Mouse (Mus musculus): Measurements from ENCODE around the gene Pcnx3. TPM values are rescaled to one million over a fixed set of nuclear protein-coding genes. Genes with fewer than 3 reads are reported as not detected.

Gene Pcnx3
- polyA plus RNA-seq, 1 experiment, result 43.8 TPM

GRCm38 (mm10) chr19:5641021-5641420, 47.7 kb downstream of the Pcnx3 start:
- no peak overlapping the region for H3K4me3 ChIP-seq (replicated peaks)
- TF ChIP-seq GATA1 (IDR thresholded peaks at IDR 0.05; ENCODE audit: low read length) (no peak), TAL1 (IDR thresholded peaks at IDR 0.05; ENCODE audit: low read length) (no peak)
- peaks cover 77% of the 10 kb centered on the region for H3K36me3 ChIP-seq (ENCODE audit: control insufficient read depth)
- peaks cover 45% of the 10 kb centered on the region for H3K4me1 ChIP-seq (ENCODE audit: control insufficient read depth)
- H3K27me3 ChIP-seq (ENCODE audit: control insufficient read depth), result no peaks in the 10 kb centered on the region
- H3K9me3 ChIP-seq (ENCODE audit: control insufficient read depth, low read length), result no peaks in the 10 kb centered on the region

GRCm38 (mm10) chr19:5640339-5640738, 48.4 kb downstream of the Pcnx3 start:
- Histone ChIP-seq H3K9me3 (ENCODE audit: control insufficient read depth, low read length) (no peaks in the 10 kb centered on the region), H3K4me1 (ENCODE audit: control insufficient read depth) (peaks cover 49% of the 10 kb centered on the region), H3K4me3 (replicated peaks) (no peak overlapping the region), H3K36me3 (ENCODE audit: control insufficient read depth) (peaks cover 70% of the 10 kb centered on the region), H3K27me3 (ENCODE audit: control insufficient read depth) (no peaks in the 10 kb centered on the region)
- TF ChIP-seq GATA1 (IDR thresholded peaks at IDR 0.05; ENCODE audit: low read length) (no peak), TAL1 (IDR thresholded peaks at IDR 0.05; ENCODE audit: low read length) (no peak)

GRCm38 (mm10) chr19:5638416-5639005, 50.2 kb downstream of the Pcnx3 start:
- TF ChIP-seq TAL1 (IDR thresholded peaks at IDR 0.05; ENCODE audit: low read length) (no peak; the same call in 2 of the 3 replicates), GATA1 (IDR thresholded peaks at IDR 0.05; ENCODE audit: low read length) (no peak)
- Histone ChIP-seq H3K4me1 (ENCODE audit: control insufficient read depth) (peaks cover 49% of the 10 kb centered on the region), H3K36me3 (ENCODE audit: control insufficient read depth) (peaks cover 52% of the 10 kb centered on the region)

GRCm38 (mm10) chr19:5637069-5638047, 51.4 kb downstream of the Pcnx3 start, which contains the start of gene Rela:
Gene Rela (plus strand): TSS chr19:5637483.
- Histone ChIP-seq H3K9me3 (ENCODE audit: control insufficient read depth, low read length) (no peaks in the 10 kb centered on the region), H3K4me3 (replicated peaks) (peak within 1 kb of the TSS; percentile 94), H3K36me3 (ENCODE audit: control insufficient read depth) (peaks cover 42% of the 10 kb centered on the region), H3K27me3 (ENCODE audit: control insufficient read depth) (no peaks in the 10 kb centered on the region), H3K4me1 (ENCODE audit: control insufficient read depth) (peaks cover 48% of the 10 kb centered on the region)
- TF ChIP-seq GATA1 (IDR thresholded peaks at IDR 0.05; ENCODE audit: low read length), result no peak
- TF ChIP-seq TAL1 (IDR thresholded peaks at IDR 0.05; ENCODE audit: low read length), result no peak

More at GRCm38 (mm10) chr19:5638416-5639005, 50.2 kb downstream of the Pcnx3 start:
- H3K4me3 ChIP-seq (replicated peaks), result peak overlapping the region; percentile 94
- H3K9me3 ChIP-seq (ENCODE audit: control insufficient read depth, low read length), result no peaks in the 10 kb centered on the region
- no peaks in the 10 kb centered on the region for H3K27me3 ChIP-seq (ENCODE audit: control insufficient read depth)

GRCm38 (mm10) chr19:5636571-5637041, 52.1 kb downstream of the Pcnx3 start:
- peak overlapping the region; percentile 94 for H3K4me3 ChIP-seq (replicated peaks)
- no peak for TF ChIP-seq GATA1 (IDR thresholded peaks at IDR 0.05; ENCODE audit: low read length)
- TF ChIP-seq TAL1 (IDR thresholded peaks at IDR 0.05; ENCODE audit: low read length), result no peak
- peaks cover 46% of the 10 kb centered on the region for H3K4me1 ChIP-seq (ENCODE audit: control insufficient read depth)
- no peaks in the 10 kb centered on the region for H3K9me3 ChIP-seq (ENCODE audit: control insufficient read depth, low read length)
- no peaks in the 10 kb centered on the region for H3K27me3 ChIP-seq (ENCODE audit: control insufficient read depth)
- H3K36me3 ChIP-seq (ENCODE audit: control insufficient read depth), result peaks cover 34% of the 10 kb centered on the region

GRCm38 (mm10) chr19:5636036-5636570, 52.6 kb downstream of the Pcnx3 start:
- no peak for TF ChIP-seq TAL1 (IDR thresholded peaks at IDR 0.05; ENCODE audit: low read length)
- no peak for TF ChIP-seq GATA1 (IDR thresholded peaks at IDR 0.05; ENCODE audit: low read length)
- H3K4me3 ChIP-seq (replicated peaks), result no peak overlapping the region
- peaks cover 43% of the 10 kb centered on the region for H3K4me1 ChIP-seq (ENCODE audit: control insufficient read depth)
- H3K36me3 ChIP-seq (ENCODE audit: control insufficient read depth), result peaks cover 29% of the 10 kb centered on the region
- H3K9me3 ChIP-seq (ENCODE audit: control insufficient read depth, low read length), result no peaks in the 10 kb centered on the region
- H3K27me3 ChIP-seq (ENCODE audit: control insufficient read depth), result no peaks in the 10 kb centered on the region

GRCm38 (mm10) chr19:5632120-5632519, 56.6 kb downstream of the Pcnx3 start:
- Histone ChIP-seq H3K4me3 (replicated peaks) (no peak overlapping the region), H3K9me3 (ENCODE audit: control insufficient read depth, low read length) (no peaks in the 10 kb centered on the region)
- TF ChIP-seq TAL1 (IDR thresholded peaks at IDR 0.05; ENCODE audit: low read length) (no peak), GATA1 (IDR thresholded peaks at IDR 0.05; ENCODE audit: low read length) (no peak)

GRCm38 (mm10) chr19:5629907-5630306, 58.8 kb downstream of the Pcnx3 start:
- H3K9me3 ChIP-seq (ENCODE audit: control insufficient read depth, low read length), result no peaks in the 10 kb centered on the region
- no peaks in the 10 kb centered on the region for H3K36me3 ChIP-seq (ENCODE audit: control insufficient read depth)
- no peaks in the 10 kb centered on the region for H3K27me3 ChIP-seq (ENCODE audit: control insufficient read depth)
- no peak overlapping the region for H3K4me3 ChIP-seq (replicated peaks)
- TF ChIP-seq TAL1 (IDR thresholded peaks at IDR 0.05; ENCODE audit: low read length) (no peak), GATA1 (IDR thresholded peaks at IDR 0.05; ENCODE audit: low read length) (no peak)
- H3K4me1 ChIP-seq (ENCODE audit: control insufficient read depth), result no peaks in the 10 kb centered on the region

More at GRCm38 (mm10) chr19:5632120-5632519, 56.6 kb downstream of the Pcnx3 start:
- Histone ChIP-seq H3K4me1 (ENCODE audit: control insufficient read depth) (peaks cover 15% of the 10 kb centered on the region), H3K36me3 (ENCODE audit: control insufficient read depth) (no peaks in the 10 kb centered on the region), H3K27me3 (ENCODE audit: control insufficient read depth) (no peaks in the 10 kb centered on the region)
